Mouse (Mus musculus): ENCODE data around the gene 1700017B05Rik.
A peak's percentile ranks its signal among the peaks of the same experiment; 100 is the strongest.
"Not testable (repeated sequence)": the region's sequence is repeated elsewhere in the genome, so short reads cannot be mapped to it uniquely, and the experiment has no call there.

The 1700017B05Rik gene

DNA sequence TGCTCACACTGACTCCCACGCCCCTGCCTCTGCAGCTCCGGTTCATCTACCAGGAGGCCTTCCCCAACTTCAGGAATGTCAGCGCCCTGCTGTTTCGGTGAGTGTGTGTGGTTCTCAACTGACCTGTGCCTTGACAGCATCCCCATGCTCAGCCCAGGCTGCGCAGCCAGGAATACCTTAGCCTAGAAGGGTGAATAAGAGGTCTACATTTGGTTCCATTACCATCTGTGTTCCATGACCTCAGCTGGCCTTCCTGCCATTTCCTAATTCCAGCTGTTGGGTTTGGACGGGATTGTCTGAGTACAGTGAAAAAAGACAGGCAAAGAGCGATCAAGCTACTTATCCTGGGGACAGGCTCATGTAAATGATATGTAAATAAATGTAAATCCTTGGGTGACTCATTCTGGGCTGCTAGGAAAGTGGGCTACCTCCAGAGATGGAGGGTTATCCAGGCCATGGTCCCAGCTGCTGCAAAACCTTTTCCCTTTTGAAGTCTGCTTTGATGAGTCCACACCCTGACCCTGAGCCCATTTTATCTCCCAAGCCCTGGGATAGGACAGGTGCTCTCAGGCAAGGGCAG is 18.2 kb downstream of the 1700017B05Rik start:
- DNase-seq = no peak

- no peak for DNase-seq
These were observed 19.5 kb downstream of the 1700017B05Rik start for GRCm38 (mm10) chr9:57242916-57243315.

DNA sequence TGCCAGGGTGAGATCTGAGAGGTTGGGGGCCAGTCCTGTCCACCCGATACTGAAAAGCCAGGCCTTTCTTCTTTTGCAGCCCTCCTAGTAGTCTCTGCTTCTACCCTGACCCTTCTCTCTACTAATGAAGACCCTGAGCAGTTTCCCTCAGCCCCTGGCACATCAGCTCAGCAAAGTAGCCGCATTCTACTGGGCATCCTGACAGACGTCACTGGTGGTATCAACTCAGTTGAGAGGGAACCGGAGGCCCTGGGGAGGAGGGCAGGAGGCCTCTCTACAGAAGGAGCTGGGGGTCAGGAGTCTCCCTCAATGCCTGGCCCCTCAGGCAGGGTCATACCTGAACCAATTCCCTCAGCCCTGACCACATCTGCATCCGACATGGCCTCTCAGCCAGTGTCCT is 21.3 kb downstream of the 1700017B05Rik start:
- DNase-seq = no peak

DNA sequence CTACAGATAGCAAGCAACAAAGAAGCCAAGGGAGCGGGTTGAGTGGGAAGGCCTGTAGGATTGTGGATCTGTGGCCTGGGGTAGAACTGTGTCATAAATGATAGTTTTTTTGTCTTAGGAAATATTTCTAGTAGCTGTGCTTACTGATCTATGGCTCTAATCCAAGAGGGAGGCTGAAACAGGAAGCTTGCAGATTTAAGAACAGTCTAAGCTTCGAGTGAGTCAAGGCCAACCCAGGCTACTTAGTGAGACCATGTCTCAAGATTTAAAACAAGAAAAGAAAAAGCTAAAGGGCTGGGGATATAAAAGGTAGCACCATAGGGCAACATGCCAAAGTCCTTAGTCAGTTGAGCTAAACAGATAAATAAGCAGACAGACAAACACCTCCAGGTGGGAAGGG is 24.2 kb downstream of the 1700017B05Rik start:
- DNase-seq = no peak

DNA sequence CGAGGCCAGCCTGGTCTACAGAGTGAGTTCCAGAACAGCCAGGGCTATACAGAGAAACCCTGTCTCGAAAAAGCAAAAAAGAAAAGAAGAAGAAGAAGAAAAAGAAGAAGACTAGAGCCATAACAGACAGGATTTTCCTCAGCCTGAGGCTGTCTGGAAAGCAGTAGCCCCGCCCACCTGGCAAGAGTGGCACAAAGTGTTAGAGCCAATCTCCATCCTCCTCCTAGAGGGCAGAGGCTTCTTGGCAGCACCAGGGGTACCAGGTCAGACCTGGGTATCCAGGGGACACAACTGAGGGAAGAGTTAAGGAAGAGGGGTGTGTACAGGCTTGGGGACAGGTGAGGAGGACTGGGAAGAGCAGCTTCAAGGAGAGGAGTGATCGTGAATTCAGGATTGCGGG is 24.7 kb downstream of the 1700017B05Rik start:
- DNase-seq = no peak

- no peak for DNase-seq
These were observed 26.2 kb downstream of the 1700017B05Rik start, which contains the start of gene Trcg1 for GRCm38 (mm10) chr9:57236256-57236655. Gene Trcg1 (plus strand): TSS chr9:57236556.

DNA sequence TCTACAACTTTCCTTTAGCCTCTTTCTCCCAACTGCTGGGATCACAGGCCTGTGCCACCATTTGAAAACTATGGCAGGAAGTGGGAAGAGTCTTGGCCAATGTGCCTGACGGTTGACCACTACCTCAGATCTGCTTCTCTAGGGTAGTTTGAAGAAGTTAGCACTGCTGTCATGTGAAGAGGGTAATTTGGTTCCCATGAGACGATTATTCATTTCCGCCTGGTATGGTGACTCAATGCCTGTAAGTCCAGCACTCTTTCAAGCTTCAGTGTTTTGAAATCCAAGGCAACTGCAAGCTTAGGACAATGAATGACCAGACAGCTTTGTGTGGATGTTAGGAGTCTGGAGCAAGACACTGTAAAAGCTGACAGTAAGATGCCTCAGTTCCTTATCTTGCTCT is 28.6 kb downstream of the 1700017B05Rik start:
- no peak for DNase-seq

- DNase-seq = no peak
These were observed 29.3 kb downstream of the 1700017B05Rik start for GRCm38 (mm10) chr9:57233142-57233541.

- DNase-seq = no peak
These were observed 30.0 kb downstream of the 1700017B05Rik start for GRCm38 (mm10) chr9:57232341-57232940.

DNA sequence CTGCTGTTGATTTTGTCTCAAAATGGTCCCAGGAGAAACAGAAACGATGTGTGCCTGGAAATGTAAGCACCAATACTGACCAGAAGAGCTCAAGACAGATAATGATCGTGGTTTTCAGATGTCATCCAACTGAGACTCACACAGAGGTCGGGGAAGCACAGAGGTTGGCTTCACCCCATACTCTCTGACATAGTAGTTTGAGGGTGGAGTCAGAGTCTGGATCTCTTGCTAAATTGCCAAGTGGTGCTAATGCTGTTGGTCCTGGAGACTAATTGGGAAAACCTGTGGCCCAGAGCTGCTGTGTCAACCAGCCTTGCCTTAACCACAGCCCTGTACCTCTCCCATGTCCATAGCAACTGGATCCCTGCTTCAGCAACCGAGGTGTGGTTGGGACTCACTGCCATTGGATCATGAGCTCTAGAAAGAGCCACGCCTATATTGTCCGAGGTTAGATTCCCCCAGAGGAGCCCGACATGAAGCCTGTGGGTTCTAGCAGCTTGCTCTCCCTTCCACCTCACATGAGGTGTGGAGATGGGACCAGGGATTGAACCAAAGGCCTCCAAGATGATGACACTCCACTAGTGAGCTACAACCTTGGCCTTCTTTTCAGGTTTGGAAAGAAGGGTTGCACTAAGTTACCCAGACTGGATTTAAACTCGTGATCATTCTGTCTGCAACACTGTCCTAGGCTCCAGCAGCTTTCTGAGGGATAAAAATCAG is 30.7 kb downstream of the 1700017B05Rik start:
- no peak for DNase-seq

- DNase-seq = no peak
These were observed 32.1 kb downstream of the 1700017B05Rik start for GRCm38 (mm10) chr9:57230146-57230783.

DNA sequence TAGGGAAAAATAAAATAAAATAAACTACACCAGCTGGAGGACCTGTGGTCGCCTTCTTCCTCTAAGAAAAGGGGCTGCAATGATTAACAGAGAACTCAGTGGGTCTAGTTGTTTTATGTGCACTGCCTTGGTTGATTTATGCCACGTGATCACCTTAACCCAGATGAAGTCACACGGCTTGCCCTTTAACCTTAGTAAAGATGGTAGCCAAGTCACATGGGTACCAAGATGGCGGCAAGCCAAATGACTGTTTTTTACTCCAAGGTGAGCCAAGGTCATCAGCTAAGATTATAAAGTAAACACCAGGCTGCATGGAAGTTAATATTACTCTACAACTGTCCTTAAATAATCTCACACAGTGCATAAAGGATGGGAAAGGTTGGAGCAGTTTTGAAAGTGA is 32.7 kb downstream of the 1700017B05Rik start:
- DNase-seq = no peak

DNA sequence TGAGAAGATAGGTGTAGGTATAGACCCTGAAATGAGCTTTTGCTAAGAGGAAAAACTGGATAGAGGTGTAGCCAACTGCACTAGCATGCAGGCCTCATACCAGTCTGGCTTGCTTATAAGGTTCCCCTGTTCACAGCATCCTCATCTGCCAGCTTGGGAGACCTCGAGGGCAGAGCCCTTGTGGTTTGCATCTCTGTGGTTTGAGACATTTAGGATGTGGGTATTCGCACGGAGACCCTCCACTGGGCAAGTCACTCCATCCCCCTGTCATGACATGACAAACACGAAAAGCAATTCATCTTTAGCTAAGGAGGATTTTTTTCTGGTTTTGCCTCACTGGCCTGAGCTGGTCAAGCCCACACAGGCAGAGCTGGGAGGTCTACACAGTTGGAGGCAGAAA is 34.2 kb downstream of the 1700017B05Rik start:
- no peak for DNase-seq

- no peak for DNase-seq
These were observed 35.2 kb downstream of the 1700017B05Rik start for GRCm38 (mm10) chr9:57227203-57227602.

DNA sequence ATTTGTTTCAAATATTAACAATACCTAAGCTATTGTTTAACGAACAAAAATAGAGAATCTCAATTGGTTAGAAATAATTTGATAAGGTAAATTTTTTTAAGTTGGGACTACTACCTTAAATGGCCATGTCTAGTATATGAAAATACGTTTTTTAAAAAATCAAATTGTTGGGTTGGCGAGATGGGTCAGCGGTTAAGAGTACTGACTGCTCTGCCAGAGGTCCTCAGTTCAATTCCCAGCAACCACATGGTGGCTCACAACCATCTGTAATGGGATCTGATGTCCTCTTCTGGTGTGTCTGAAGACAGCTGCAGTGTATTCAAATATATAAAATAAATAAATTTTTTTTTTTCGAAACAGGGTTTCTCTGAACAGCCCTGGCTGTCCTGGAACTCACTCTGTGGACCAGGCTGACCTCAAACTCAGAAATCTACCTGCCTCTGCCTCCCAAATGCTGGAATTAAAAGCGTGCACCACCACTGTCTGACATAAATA is 35.7 kb downstream of the 1700017B05Rik start:
- not testable (repeated sequence) for DNase-seq

DNA sequence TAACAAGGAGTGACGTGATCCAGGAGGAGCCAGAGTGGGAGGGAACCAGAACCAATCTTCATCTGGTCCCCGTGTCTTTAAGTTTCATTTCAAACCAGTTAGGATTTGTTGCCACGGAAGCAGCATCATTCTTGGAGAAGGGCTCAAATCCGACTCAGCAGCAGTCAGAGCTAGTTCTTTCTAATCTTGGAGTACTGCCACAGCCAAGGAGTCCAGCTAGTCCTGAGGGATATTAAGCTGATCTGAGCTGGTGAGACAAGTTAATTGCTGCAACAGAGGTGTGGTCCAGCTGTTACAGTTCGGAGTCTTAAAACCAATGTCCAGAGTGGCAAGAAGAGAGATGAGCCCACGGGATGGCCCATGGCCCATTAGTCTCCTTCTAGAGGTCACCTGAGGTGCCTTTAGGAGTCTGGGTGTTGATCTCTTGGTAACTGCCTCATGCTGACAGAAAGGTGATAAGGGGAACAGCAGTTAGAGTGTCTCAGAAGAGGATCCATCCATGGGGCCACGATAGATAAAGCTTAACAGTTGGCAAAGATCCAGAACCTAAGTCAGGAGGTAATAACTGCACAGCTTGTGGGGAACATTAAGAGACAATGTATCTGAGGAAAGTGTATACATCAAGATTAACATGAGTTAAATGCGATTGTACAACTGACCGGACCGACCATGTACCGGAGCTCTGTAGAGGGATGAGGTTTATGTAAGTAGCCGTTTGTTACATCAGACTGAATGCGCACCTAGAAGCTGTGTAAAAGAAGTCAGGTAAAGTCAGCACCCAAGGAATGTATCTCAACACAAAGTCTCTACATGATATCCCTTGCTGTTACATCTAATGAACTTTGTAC is 36.4 kb downstream of the 1700017B05Rik start:
- DNase-seq = no peak

DNA sequence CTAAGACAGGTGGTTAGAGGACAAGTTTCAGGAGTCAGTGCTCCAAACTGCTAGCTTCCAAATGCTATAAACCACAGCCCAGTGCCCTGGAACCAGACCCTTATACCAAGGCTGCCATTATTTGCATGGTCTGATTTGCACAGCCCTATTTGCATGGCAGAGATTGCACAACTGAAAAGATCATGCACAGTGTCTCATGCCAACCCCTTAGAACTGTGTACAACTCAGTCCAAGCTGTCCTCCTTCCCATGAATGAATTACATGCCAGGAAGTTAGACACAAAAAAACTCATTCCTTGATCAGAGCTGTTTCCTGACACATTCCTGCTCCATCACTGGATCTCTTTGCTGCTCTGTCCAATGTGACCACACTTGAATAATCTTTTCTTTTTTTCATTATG is 39.1 kb downstream of the 1700017B05Rik start:
- no peak for DNase-seq

GRCm38 (mm10) chr9:57220356-57220755 is 42.1 kb downstream of the 1700017B05Rik start:
- DNase-seq = peak; percentile 66 to 73

- DNase-seq = no peak
These were observed 42.9 kb downstream of the 1700017B05Rik start for GRCm38 (mm10) chr9:57219511-57219910.

- DNase-seq = no peak
These were observed 43.6 kb downstream of the 1700017B05Rik start for GRCm38 (mm10) chr9:57218776-57219175.

DNA sequence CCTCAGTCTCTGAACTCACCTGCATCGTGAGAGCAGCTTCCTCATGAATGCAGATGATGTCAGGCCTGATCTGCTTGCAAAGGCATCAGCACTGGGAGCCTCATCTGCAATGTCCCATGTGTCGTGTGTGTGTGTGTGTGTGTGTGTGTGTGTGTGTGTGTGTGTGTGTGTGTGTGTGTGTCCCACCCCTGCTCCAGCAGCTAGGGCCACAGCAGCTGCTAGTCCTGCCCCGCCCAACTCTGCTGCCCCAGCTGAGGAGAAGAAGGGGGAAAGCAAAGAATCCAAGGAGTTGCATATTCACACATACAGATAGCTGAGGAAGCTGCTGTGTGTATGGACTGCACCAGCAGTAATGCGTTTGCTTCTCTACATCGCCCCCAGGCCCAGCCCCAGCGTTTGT is 45.2 kb downstream of the 1700017B05Rik start:
- DNase-seq = no peak

DNA sequence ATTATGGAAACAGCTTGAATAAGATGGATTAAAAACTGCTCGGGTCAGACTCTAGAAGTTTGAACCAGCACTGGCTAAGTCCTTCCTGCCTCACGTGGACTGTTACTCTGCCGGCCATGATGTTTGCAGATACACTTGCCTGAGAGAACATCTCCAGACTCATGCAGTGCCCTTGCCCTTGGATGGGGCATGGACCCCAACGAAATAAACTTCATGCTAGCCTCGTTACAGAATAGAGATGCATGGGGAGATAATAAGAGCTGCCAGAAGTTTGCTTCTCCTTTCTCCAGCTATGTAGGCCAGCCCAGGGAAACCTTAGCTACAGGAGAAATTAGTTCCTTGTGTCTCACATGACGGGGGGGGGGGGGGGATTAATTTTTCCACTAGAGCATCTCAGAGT is 47.9 kb downstream of the 1700017B05Rik start:
- no peak for DNase-seq

Data from cerebellum, postnatal 25 days (tissue).